Mouse (Mus musculus) C2C12 (cell line): ENCODE results near the gene Lingo2.

Experiments
- CEBPB ChIP-seq: IDR thresholded peaks from one replicate; pipeline ENCODE4 v1.6.1; 2011; ENCODE audit warnings: low read depth, mild to moderate bottlenecking, control low read depth, moderate library complexity
- CTCF ChIP-seq: IDR thresholded peaks from one replicate; pipeline ENCODE4 v1.5.1; 2011; ENCODE audit not compliant: control insufficient read depth, insufficient read depth, insufficient read length
- MAX ChIP-seq: IDR thresholded peaks from one replicate; pipeline ENCODE4 v1.6.1; 2011; ENCODE audit warnings: mild to moderate bottlenecking, control low read depth
- MYOD1 ChIP-seq: IDR thresholded peaks from one replicate; pipeline ENCODE4 v1.6.1; 2011; ENCODE audit warnings: low read depth; ENCODE audit not compliant: control insufficient read depth, insufficient read length
- MYOG ChIP-seq: IDR thresholded peaks from one replicate; pipeline ENCODE4 v1.6.1; 2011; ENCODE audit not compliant: control insufficient read depth, insufficient read length; ENCODE audit errors: extremely low read depth
- USF1 ChIP-seq: IDR thresholded peaks from one replicate; pipeline ENCODE4 v1.6.1; 2011; ENCODE audit warnings: low read depth, mild to moderate bottlenecking, control low read depth, moderate library complexity

DNA sequence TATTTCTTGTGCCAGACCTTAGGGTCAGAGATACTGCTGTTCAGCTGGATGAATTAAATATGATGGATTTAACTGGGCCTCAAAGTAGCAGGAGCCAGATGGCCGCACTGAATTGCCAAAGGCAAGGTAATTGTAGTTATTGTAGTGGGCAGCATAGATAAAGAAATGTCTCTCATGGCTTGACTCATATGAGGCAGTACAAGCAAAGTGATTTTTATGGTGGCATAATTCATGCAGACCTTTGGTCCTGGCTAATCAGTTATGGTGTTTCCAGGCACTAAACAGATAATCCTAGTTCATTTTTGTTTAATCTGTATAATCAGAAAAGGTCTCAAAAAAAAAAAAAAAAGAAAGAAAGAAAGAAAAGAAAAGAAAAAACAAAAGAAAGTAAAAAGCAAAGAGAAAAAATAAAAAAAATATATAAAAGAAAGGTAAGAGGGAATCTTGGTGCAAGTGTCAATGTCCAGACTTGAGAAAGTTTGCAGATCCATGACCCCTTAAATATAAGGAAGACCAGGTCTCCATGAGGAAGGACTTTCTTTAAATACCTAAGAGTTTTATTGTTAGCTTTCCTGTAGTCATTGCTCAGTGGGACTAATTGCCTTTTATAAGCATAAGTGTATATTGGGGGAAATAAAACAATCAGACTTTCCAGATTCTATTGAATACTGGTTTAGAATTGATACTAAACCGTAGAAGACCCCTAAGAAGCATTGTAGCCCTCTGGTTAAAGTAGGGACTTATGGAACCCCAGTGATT, 959.4 kb downstream of the Lingo2 start:
- TF ChIP-seq MAX: no peak
- TF ChIP-seq CTCF: no peak
- TF ChIP-seq USF1: no peak
- TF ChIP-seq CEBPB: no peak
- TF ChIP-seq MYOG: no peak
- no peak for TF ChIP-seq MYOD1
